Mouse (Mus musculus) hindbrain, embryonic 11.5 days (tissue): Measurements from ENCODE around the gene Rplp1. TPM values are rescaled to one million over a fixed set of nuclear protein-coding genes. Genes with fewer than 3 reads are reported as not detected.

Experiments
- ATAC-seq: fragments of 200-750 bp; cut with Nextera tagmentation; 2 replicates; pipeline ENCODE4 v1.8.0; 2017; ENCODE audit warnings: mild to moderate bottlenecking, moderate TSS enrichment, moderate library complexity; ENCODE audit not compliant: low FRiP score
- DNase-seq: peaks from one replicate; pipeline ENCODE4 v3.0.0-alpha.2; 2015; ENCODE audit warnings: low spot score
- H3K27ac ChIP-seq: fragments of 300-500 bp; sonication (generic); 2 replicates; pipeline ENCODE4 v1.5.1; 2014; ENCODE audit warnings: mild to moderate bottlenecking, low read depth, low read length
- H3K27me3 ChIP-seq: fragments of 300-500 bp; sonication (generic); 2 replicates; pipeline ENCODE4 v1.6.1; 2014; ENCODE audit warnings: mild to moderate bottlenecking, low read length, moderate library complexity, mixed read lengths; ENCODE audit not compliant: control insufficient read depth, insufficient read depth
- H3K36me3 ChIP-seq: fragments of 300-500 bp; sonication (generic); 2 replicates; pipeline ENCODE4 v1.6.1; 2014; ENCODE audit warnings: mild to moderate bottlenecking, low read length, moderate library complexity, mixed read lengths; ENCODE audit not compliant: control insufficient read depth, insufficient read depth
- H3K4me1 ChIP-seq: fragments of 300-500 bp; sonication (generic); replicated peaks from 2 replicates; pipeline ENCODE4 v1.6.1; 2014; ENCODE audit warnings: low read length, mixed read lengths; ENCODE audit not compliant: control insufficient read depth, insufficient read depth
- H3K4me2 ChIP-seq: fragments of 300-500 bp; sonication (generic); replicated peaks from 2 replicates; pipeline ENCODE4 v1.6.1; 2014; ENCODE audit warnings: mild to moderate bottlenecking, low read depth, low read length
- H3K4me3 ChIP-seq: fragments of 300-500 bp; sonication (generic); 2 replicates; pipeline ENCODE4 v1.5.1; 2014; ENCODE audit warnings: low read depth, low read length
- H3K9ac ChIP-seq: fragments of 300-500 bp; sonication (generic); 2 replicates; pipeline ENCODE4 v1.6.1; 2014; ENCODE audit warnings: low read depth, low read length
- H3K9me3 ChIP-seq: fragments of 300-500 bp; sonication (generic); 2 replicates; pipeline ENCODE4 v1.6.1; 2016; ENCODE audit warnings: low read length; ENCODE audit not compliant: control insufficient read depth
- WGBS: fragments of 180-500 bp; shearing (Covaris S2); extraction: QIAGEN DNeasy Blood & Tissue Kit; methylation state at CpG from one replicate; pipeline ENCODE4 v1.1.7; 2014; 5-methylcytosine and 5-hydroxymethylcytosine counted together
- polyA plus RNA-seq: library from polyadenylated mRNA; unstranded; fragments of >200 nt; fragmentation: Nextera tagmentation; extraction: Ambion mirVana; gene quantifications from 2 replicates; pipeline ENCODE4 v1.2.1, GENCODE M21; 2014

Rplp1 gene
- polyA plus RNA-seq, 1 experiment from 2014 or later, result 1,073 TPM

GRCm38 (mm10) chr9:61908341-61908740 lies 6.0 kb downstream of the Rplp1 start:
- no peak for DNase-seq
- ATAC-seq, result no peak
- H3K27me3 ChIP-seq, result no peaks in the 10 kb centered on the region
- H3K4me1 ChIP-seq, result 0 out of 2 replicates have a peak, but pooled peaks cover 2% of the 10 kb centered on the region
- no peaks in the 10 kb centered on the region for H3K9me3 ChIP-seq
- H3K4me2 ChIP-seq, result no peak overlapping the region
- no peak overlapping the region for H3K27ac ChIP-seq
- H3K36me3 ChIP-seq, result peaks cover 4% of the 10 kb centered on the region; the same call in 1 of the 2 replicates
- 86% methylated on average over 3 of the region's 3 CpGs for WGBS
- H3K9ac ChIP-seq, result no peak overlapping the region
- H3K4me3 ChIP-seq, result no peak overlapping the region

- no peak for DNase-seq
- ATAC-seq, result no peak
- H3K4me1 ChIP-seq, result 0 out of 2 replicates have a peak, but pooled peaks cover under 1% of the 10 kb centered on the region
- no peak overlapping the region for H3K27ac ChIP-seq
- no peak overlapping the region for H3K4me2 ChIP-seq
- H3K9ac ChIP-seq, result no peak overlapping the region
- WGBS, result 82% methylated on average over 4 of the region's 4 CpGs
- peaks cover 3% of the 10 kb centered on the region; the same call in 1 of the 2 replicates for H3K36me3 ChIP-seq
- no peaks in the 10 kb centered on the region for H3K9me3 ChIP-seq
- H3K27me3 ChIP-seq, result no peaks in the 10 kb centered on the region
- no peak overlapping the region for H3K4me3 ChIP-seq
Measured at GRCm38 (mm10) chr9:61907621-61908295, 6.6 kb downstream of the Rplp1 start.

GRCm38 (mm10) chr9:61906912-61907311 lies 7.4 kb downstream of the Rplp1 start:
- no peak overlapping the region for H3K4me3 ChIP-seq
- no peaks in the 10 kb centered on the region for H3K36me3 ChIP-seq
- ATAC-seq (no peak), DNase-seq (peak; percentile 49)
- H3K4me1 ChIP-seq, result peaks cover 3% of the 10 kb centered on the region
- H3K9ac ChIP-seq, result no peak overlapping the region
- 70% methylated on average over 10 of the region's 10 CpGs for WGBS
- no peaks in the 10 kb centered on the region for H3K9me3 ChIP-seq
- no peak overlapping the region for H3K4me2 ChIP-seq
- H3K27ac ChIP-seq, result no peak overlapping the region
- no peaks in the 10 kb centered on the region for H3K27me3 ChIP-seq

- 80% methylated on average over 5 of the region's 5 CpGs for WGBS
Measured at GRCm38 (mm10) chr9:61905576-61905975, 8.8 kb downstream of the Rplp1 start.

GRCm38 (mm10) chr9:61904201-61904600 lies 10.1 kb downstream of the Rplp1 start:
- Histone ChIP-seq H3K27me3 (peaks cover 8% of the 10 kb centered on the region; the same call in 1 of the 2 replicates), H3K27ac (no peak overlapping the region), H3K4me1 (peaks cover 3% of the 10 kb centered on the region), H3K36me3 (no peaks in the 10 kb centered on the region), H3K4me2 (no peak overlapping the region), H3K9ac (no peak overlapping the region), H3K9me3 (no peaks in the 10 kb centered on the region), H3K4me3 (no peak overlapping the region)
- ATAC-seq, result no peak
- no peak for DNase-seq
- WGBS, result 59% methylated on average over 7 of the region's 7 CpGs

More at GRCm38 (mm10) chr9:61905576-61905975, 8.8 kb downstream of the Rplp1 start:
- H3K36me3 ChIP-seq, result no peaks in the 10 kb centered on the region
- ATAC-seq, result no peak
- peaks cover 3% of the 10 kb centered on the region for H3K4me1 ChIP-seq
- H3K9me3 ChIP-seq, result no peaks in the 10 kb centered on the region
- no peak for DNase-seq
- H3K4me3 ChIP-seq, result no peak overlapping the region
- no peak overlapping the region for H3K4me2 ChIP-seq
- no peak overlapping the region for H3K9ac ChIP-seq
- no peak overlapping the region for H3K27ac ChIP-seq
- peaks cover 3% of the 10 kb centered on the region; the same call in 1 of the 2 replicates for H3K27me3 ChIP-seq

- Histone ChIP-seq H3K4me2 (no peak overlapping the region), H3K4me3 (no peak overlapping the region), H3K36me3 (no peaks in the 10 kb centered on the region), H3K9ac (no peak overlapping the region), H3K9me3 (no peaks in the 10 kb centered on the region), H3K27ac (no peak overlapping the region), H3K4me1 (peaks cover 3% of the 10 kb centered on the region), H3K27me3 (peaks cover 10% of the 10 kb centered on the region; the same call in 1 of the 2 replicates)
- ATAC-seq, result no peak
- no peak for DNase-seq
- 52% methylated on average over 9 of the region's 9 CpGs for whole genome bisulfite sequencing
Measured at GRCm38 (mm10) chr9:61902445-61902844, 11.9 kb downstream of the Rplp1 start.

GRCm38 (mm10) chr9:61901574-61901973 lies 12.8 kb downstream of the Rplp1 start:
- ATAC-seq, result no peak
- no peak overlapping the region for H3K27ac ChIP-seq
- no peak overlapping the region for H3K4me2 ChIP-seq
- H3K4me1 ChIP-seq, result peaks cover 3% of the 10 kb centered on the region
- H3K27me3 ChIP-seq, result peaks cover 10% of the 10 kb centered on the region; the same call in 1 of the 2 replicates
- no peaks in the 10 kb centered on the region for H3K9me3 ChIP-seq
- WGBS, result 84% methylated on average over 4 of the region's 4 CpGs
- no peak for DNase-seq
- no peaks in the 10 kb centered on the region for H3K36me3 ChIP-seq
- no peak overlapping the region for H3K4me3 ChIP-seq
- no peak overlapping the region for H3K9ac ChIP-seq

GRCm38 (mm10) chr9:61899804-61900203 lies 14.5 kb downstream of the Rplp1 start:
- no peak for ATAC-seq
- H3K4me2 ChIP-seq, result no peak overlapping the region

GRCm38 (mm10) chr9:61898401-61898800 lies 15.9 kb downstream of the Rplp1 start:
- no peak overlapping the region for H3K4me2 ChIP-seq
- WGBS, result 0% methylated on average over 7 of the region's 8 CpGs

More at GRCm38 (mm10) chr9:61899804-61900203, 14.5 kb downstream of the Rplp1 start:
- H3K9ac ChIP-seq, result no peak overlapping the region
- H3K36me3 ChIP-seq, result no peaks in the 10 kb centered on the region
- 6% methylated on average over 16 of the region's 16 CpGs for WGBS
- peak; percentile 89 for DNase-seq
- H3K4me3 ChIP-seq, result no peak overlapping the region
- no peak overlapping the region for H3K27ac ChIP-seq
- peaks cover 3% of the 10 kb centered on the region for H3K4me1 ChIP-seq
- H3K9me3 ChIP-seq, result no peaks in the 10 kb centered on the region
- H3K27me3 ChIP-seq, result peaks cover 10% of the 10 kb centered on the region; the same call in 1 of the 2 replicates

More at GRCm38 (mm10) chr9:61898401-61898800, 15.9 kb downstream of the Rplp1 start:
- Histone ChIP-seq H3K4me3 (no peak overlapping the region), H3K27ac (no peak overlapping the region), H3K36me3 (no peaks in the 10 kb centered on the region), H3K27me3 (peaks cover 10% of the 10 kb centered on the region; the same call in 1 of the 2 replicates), H3K9me3 (no peaks in the 10 kb centered on the region), H3K4me1 (peaks cover 3% of the 10 kb centered on the region), H3K9ac (no peak overlapping the region)
- ATAC-seq (no peak), DNase-seq (peak; percentile 93)
